Mouse (Mus musculus) cerebellum, adult 2 months (tissue): ENCODE data around the gene Pecr.

Experiments used
- CTCF ChIP-seq: fragments of 200-500 bp; IDR thresholded peaks from 2 replicates; pipeline ENCODE4 v1.5.1; 2011; ENCODE audit warnings: low read depth, mild to moderate bottlenecking, control low read depth, low read length, moderate library complexity, borderline replicate concordance; ENCODE audit not compliant: insufficient read depth
- POLR2A ChIP-seq: fragments of 200-500 bp; IDR thresholded peaks from 2 replicates; pipeline ENCODE4 v1.6.1; 2011; ENCODE audit warnings: low read length, control low read depth, borderline replicate concordance; ENCODE audit not compliant: insufficient read depth

DNA sequence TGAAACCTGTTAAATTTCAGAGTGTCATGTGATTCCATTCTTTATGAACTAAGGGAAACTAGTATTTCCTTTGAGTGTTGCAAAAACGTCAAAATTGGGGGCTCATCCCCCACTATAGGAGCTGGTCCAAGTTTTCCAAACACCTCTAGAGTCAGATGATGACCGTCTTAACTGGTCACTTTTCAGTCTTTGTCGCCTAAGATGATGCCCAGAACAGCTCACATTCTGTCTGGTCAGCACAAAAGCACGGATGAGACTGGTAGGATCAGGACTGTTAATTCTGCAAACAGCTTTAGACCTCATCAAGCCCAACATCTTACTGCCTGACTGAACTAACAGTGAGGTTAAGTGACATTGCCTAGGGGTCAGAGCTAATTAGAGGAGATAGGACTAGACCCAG lies 24.8 kb upstream of the Pecr start:
- TF ChIP-seq CTCF (no peak), POLR2A (no peak)
